Mouse (Mus musculus) limb, embryonic 11.5 days (tissue): Measurements from ENCODE around the gene Gm28047. TPM values are rescaled to one million over a fixed set of nuclear protein-coding genes. Genes with fewer than 3 reads are reported as not detected.
"Not testable (repeated sequence)": the region's sequence is repeated elsewhere in the genome, so short reads cannot be mapped to it uniquely, and the experiment has no call there.

Source experiments
- ATAC-seq: fragments of 200-750 bp; cut with Nextera tagmentation; 2 replicates; pipeline ENCODE4 v1.8.0; 2017; ENCODE audit warnings: low read depth; ENCODE audit not compliant: insufficient number of reproducible peaks, low FRiP score, low TSS enrichment
- DNase-seq: peaks from one replicate; pipeline ENCODE4 v3.0.0-alpha.2; 2015; ENCODE audit warnings: low spot score
- H3K27ac ChIP-seq: fragments of 300-500 bp; sonication (generic); replicated peaks from 2 replicates; pipeline ENCODE4 v1.5.1; 2014; ENCODE audit warnings: low read depth, mild to moderate bottlenecking, low read length
- H3K27me3 ChIP-seq: fragments of 300-500 bp; sonication (generic); 2 replicates; pipeline ENCODE4 v1.6.1; 2014; ENCODE audit warnings: mild to moderate bottlenecking, low read length, mixed read lengths; ENCODE audit not compliant: control insufficient read depth, insufficient read depth
- H3K36me3 ChIP-seq: fragments of 300-500 bp; sonication (generic); 2 replicates; pipeline ENCODE4 v1.6.1; 2014; ENCODE audit warnings: mild to moderate bottlenecking, low read length, moderate library complexity, mixed read lengths; ENCODE audit not compliant: control insufficient read depth, insufficient read depth
- H3K4me1 ChIP-seq: fragments of 300-500 bp; sonication (generic); 2 replicates; pipeline ENCODE4 v1.6.1; 2014; ENCODE audit warnings: low read length, mixed read lengths; ENCODE audit not compliant: control insufficient read depth, insufficient read depth
- H3K4me2 ChIP-seq: fragments of 300-500 bp; sonication (generic); 2 replicates; pipeline ENCODE4 v1.6.1; 2014; ENCODE audit warnings: low read depth, mild to moderate bottlenecking, moderate library complexity; ENCODE audit not compliant: severe bottlenecking
- H3K4me3 ChIP-seq: fragments of 300-500 bp; sonication (generic); 2 replicates; pipeline ENCODE4 v1.5.1; 2014; ENCODE audit warnings: low read depth, low read length
- H3K9ac ChIP-seq: fragments of 300-500 bp; sonication (generic); 2 replicates; pipeline ENCODE4 v1.6.1; 2014; ENCODE audit warnings: mild to moderate bottlenecking, low read length
- H3K9me3 ChIP-seq: fragments of 300-500 bp; sonication (generic); 2 replicates; pipeline ENCODE4 v1.6.1; 2016; ENCODE audit warnings: low read length; ENCODE audit not compliant: control insufficient read depth
- WGBS: fragments of 180-500 bp; shearing (Covaris S2); extraction: QIAGEN DNeasy Blood & Tissue Kit; methylation state at CpG from one replicate; pipeline ENCODE4 v1.1.7; 2014; 5-methylcytosine and 5-hydroxymethylcytosine counted together
- polyA plus RNA-seq: library from polyadenylated mRNA; unstranded; fragments of >200 nt; fragmentation: Nextera tagmentation; extraction: Ambion mirVana; gene quantifications from 2 replicates; pipeline ENCODE4 v1.2.1, GENCODE M21; 2014

The Gm28047 gene
- polyA plus RNA-seq, 1 experiment from 2014 or later = not detected

- Histone ChIP-seq H3K4me2 (no peak overlapping the region), H3K9ac (no peak overlapping the region), H3K4me3 (no peak overlapping the region), H3K36me3 (no peaks in the 10 kb centered on the region), H3K27ac (no peak overlapping the region), H3K9me3 (no peaks in the 10 kb centered on the region), H3K27me3 (no peaks in the 10 kb centered on the region), H3K4me1 (no peaks in the 10 kb centered on the region)
- ATAC-seq = no peak
- no peak for DNase-seq
Observed at GRCm38 (mm10) chr15:102612966-102613365, 11.9 kb downstream of the Gm28047 start.

- H3K9ac ChIP-seq, H3K4me1 ChIP-seq, H3K4me2 ChIP-seq, H3K36me3 ChIP-seq, DNase-seq, H3K27me3 ChIP-seq, H3K9me3 ChIP-seq, H3K27ac ChIP-seq, H3K4me3 ChIP-seq, ATAC-seq: not testable (repeated sequence)
- 79% methylated on average over 1 of the region's 1 CpGs for WGBS
Observed at GRCm38 (mm10) chr15:102608586-102608985, 16.3 kb downstream of the Gm28047 start.

GRCm38 (mm10) chr15:102593996-102594656 is 30.7 kb downstream of the Gm28047 start:
- peak overlapping the region; percentile 21; the same call in 1 of the 2 replicates for H3K4me2 ChIP-seq
- no peak overlapping the region for H3K4me3 ChIP-seq
- no peaks in the 10 kb centered on the region for H3K9me3 ChIP-seq
- no peak overlapping the region for H3K27ac ChIP-seq
- WGBS = 28% methylated on average over 8 of the region's 8 CpGs
- H3K4me1 ChIP-seq = 0 out of 2 replicates have a peak, but pooled peaks cover 6% of the 10 kb centered on the region
- ATAC-seq = no peak
- H3K36me3 ChIP-seq = peaks cover 3% of the 10 kb centered on the region; the same call in 1 of the 2 replicates
- no peaks in the 10 kb centered on the region for H3K27me3 ChIP-seq
- DNase-seq = peak; percentile 42
- no peak overlapping the region for H3K9ac ChIP-seq

- WGBS = 60% methylated on average over 1 of the region's 1 CpGs
- no peak overlapping the region for H3K27ac ChIP-seq
- no peak overlapping the region for H3K9ac ChIP-seq
- 0 out of 2 replicates have a peak, but pooled peaks cover 6% of the 10 kb centered on the region for H3K4me1 ChIP-seq
- H3K9me3 ChIP-seq = no peaks in the 10 kb centered on the region
- H3K36me3 ChIP-seq = peaks cover 3% of the 10 kb centered on the region; the same call in 1 of the 2 replicates
- no peak overlapping the region for H3K4me3 ChIP-seq
- H3K27me3 ChIP-seq = no peaks in the 10 kb centered on the region
- H3K4me2 ChIP-seq = no peak overlapping the region
- DNase-seq = no peak
- no peak for ATAC-seq
Observed at GRCm38 (mm10) chr15:102592674-102593073, 32.2 kb downstream of the Gm28047 start.

- 96% methylated on average over 1 of the region's 1 CpGs for WGBS
- Histone ChIP-seq H3K27ac (no peak overlapping the region), H3K36me3 (peaks cover 3% of the 10 kb centered on the region; the same call in 1 of the 2 replicates), H3K4me1 (0 out of 2 replicates have a peak, but pooled peaks cover 6% of the 10 kb centered on the region), H3K27me3 (no peaks in the 10 kb centered on the region), H3K9ac (no peak overlapping the region), H3K9me3 (no peaks in the 10 kb centered on the region), H3K4me2 (no peak overlapping the region), H3K4me3 (no peak overlapping the region)
- ATAC-seq (no peak), DNase-seq (no peak)
Observed at GRCm38 (mm10) chr15:102590567-102590966, 34.3 kb downstream of the Gm28047 start.

GRCm38 (mm10) chr15:102589826-102590225 is 35.0 kb downstream of the Gm28047 start:
- 0 out of 2 replicates have a peak, but pooled peaks cover 2% of the 10 kb centered on the region for H3K4me1 ChIP-seq
- no peaks in the 10 kb centered on the region for H3K27me3 ChIP-seq
- no peak overlapping the region for H3K4me2 ChIP-seq
- ATAC-seq (no peak), DNase-seq (no peak)
- 96% methylated on average over 8 of the region's 8 CpGs for WGBS
- peaks cover 3% of the 10 kb centered on the region; the same call in 1 of the 2 replicates for H3K36me3 ChIP-seq
- no peaks in the 10 kb centered on the region for H3K9me3 ChIP-seq
- H3K4me3 ChIP-seq = no peak overlapping the region
- no peak overlapping the region for H3K9ac ChIP-seq
- H3K27ac ChIP-seq = no peak overlapping the region

- DNase-seq = no peak
- H3K27ac ChIP-seq = no peak overlapping the region
- ATAC-seq = no peak
- H3K27me3 ChIP-seq = no peaks in the 10 kb centered on the region
- H3K36me3 ChIP-seq = peaks cover 3% of the 10 kb centered on the region; the same call in 1 of the 2 replicates
- H3K9ac ChIP-seq = no peak overlapping the region
- H3K4me1 ChIP-seq = no peaks in the 10 kb centered on the region
- no peaks in the 10 kb centered on the region for H3K9me3 ChIP-seq
- H3K4me3 ChIP-seq = no peak overlapping the region
- no peak overlapping the region for H3K4me2 ChIP-seq
- 89% methylated on average over 5 of the region's 5 CpGs for WGBS
Observed at GRCm38 (mm10) chr15:102585501-102585900, 39.4 kb downstream of the Gm28047 start.

GRCm38 (mm10) chr15:102583708-102584383 is 41.0 kb downstream of the Gm28047 start:
- DNase-seq (no peak), ATAC-seq (no peak)
- Histone ChIP-seq H3K27ac (no peak overlapping the region), H3K4me1 (no peaks in the 10 kb centered on the region), H3K4me3 (no peak overlapping the region), H3K9me3 (no peaks in the 10 kb centered on the region), H3K4me2 (no peak overlapping the region), H3K36me3 (no peaks in the 10 kb centered on the region), H3K27me3 (no peaks in the 10 kb centered on the region), H3K9ac (no peak overlapping the region)
- 78% methylated on average over 8 of the region's 8 CpGs for WGBS
